Mouse (Mus musculus): ENCODE results near the gene Cmbl.

GRCm38 (mm10) chr15:31537706-31538105, 27.5 kb upstream of the Cmbl start:
- no peak for TF ChIP-seq CTCF (IDR thresholded peaks at IDR 0.05; ENCODE audit: low read depth)
- TF ChIP-seq EP300 (IDR thresholded peaks at IDR 0.05; ENCODE audit: low read depth) = no peak

All from heart, postnatal 0 days (tissue).